Mouse (Mus musculus) G1E-ER4 (cell line): ENCODE measurements around the gene Nt5m. TPM values are rescaled to one million over a fixed set of nuclear protein-coding genes. Genes with fewer than 3 reads are reported as not detected.

ENCODE experiments used
- GATA1 ChIP-seq: IDR thresholded peaks from one replicate; pipeline ENCODE4 v1.8.0; 2012; ENCODE audit warnings: low read length, inconsistent platforms
- polyA plus RNA-seq: library from polyadenylated mRNA; stranded (reverse); fragments of >175 nt; gene quantifications from 2 replicates; pipeline ENCODE4 v1.2.3, GENCODE M21; 2012

Nt5m gene
- polyA plus RNA-seq, 1 experiment: 13.7 TPM

GRCm38 (mm10) chr11:59814936-59815335, 24.3 kb upstream of the Nt5m start:
- no peak for TF ChIP-seq GATA1

- TF ChIP-seq GATA1: no peak
Observed at GRCm38 (mm10) chr11:59815482-59816065, 23.7 kb upstream of the Nt5m start.

DNA sequence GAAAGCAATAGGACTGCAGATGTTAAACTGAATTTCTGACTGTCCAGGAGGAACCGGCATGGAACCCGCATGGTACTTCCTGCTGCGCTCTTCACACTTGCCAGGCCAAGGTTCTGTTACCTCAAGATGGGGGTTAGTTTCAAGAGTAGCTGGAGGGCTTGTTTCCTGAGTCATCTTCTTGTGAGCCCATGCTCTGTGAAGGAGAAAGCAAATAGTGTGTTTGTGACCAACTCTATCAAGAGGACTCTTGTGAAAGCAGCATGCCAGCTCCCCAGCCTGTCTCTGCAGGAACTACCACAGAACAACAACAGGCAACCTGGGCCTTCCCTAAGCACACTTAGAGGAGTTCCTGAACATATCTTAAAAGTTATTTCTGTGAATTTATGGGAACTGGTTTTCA, 21.3 kb upstream of the Nt5m start:
- no peak for TF ChIP-seq GATA1

- no peak for TF ChIP-seq GATA1
Observed at GRCm38 (mm10) chr11:59821625-59822024, 17.6 kb upstream of the Nt5m start.

DNA sequence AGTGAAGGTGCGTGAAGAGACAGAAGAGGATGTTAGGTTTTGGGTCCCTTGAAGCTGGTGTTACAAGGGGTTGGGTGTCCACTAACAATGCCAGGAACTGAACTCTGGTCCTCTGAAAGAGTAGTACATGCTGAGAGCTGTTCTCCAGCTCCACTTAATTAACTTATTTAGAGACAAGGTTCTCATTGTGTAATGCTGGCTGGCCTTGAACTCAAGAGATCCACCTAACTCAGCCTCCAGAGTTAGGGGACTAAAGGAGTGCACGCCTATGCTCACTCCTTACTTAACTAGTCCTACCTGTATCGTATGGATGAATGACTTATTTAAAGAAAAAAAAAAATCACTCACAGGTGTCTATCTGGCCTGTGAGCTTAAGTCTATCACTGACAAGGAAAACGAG, 821 bp upstream of the Nt5m start:
- TF ChIP-seq GATA1: no peak

DNA sequence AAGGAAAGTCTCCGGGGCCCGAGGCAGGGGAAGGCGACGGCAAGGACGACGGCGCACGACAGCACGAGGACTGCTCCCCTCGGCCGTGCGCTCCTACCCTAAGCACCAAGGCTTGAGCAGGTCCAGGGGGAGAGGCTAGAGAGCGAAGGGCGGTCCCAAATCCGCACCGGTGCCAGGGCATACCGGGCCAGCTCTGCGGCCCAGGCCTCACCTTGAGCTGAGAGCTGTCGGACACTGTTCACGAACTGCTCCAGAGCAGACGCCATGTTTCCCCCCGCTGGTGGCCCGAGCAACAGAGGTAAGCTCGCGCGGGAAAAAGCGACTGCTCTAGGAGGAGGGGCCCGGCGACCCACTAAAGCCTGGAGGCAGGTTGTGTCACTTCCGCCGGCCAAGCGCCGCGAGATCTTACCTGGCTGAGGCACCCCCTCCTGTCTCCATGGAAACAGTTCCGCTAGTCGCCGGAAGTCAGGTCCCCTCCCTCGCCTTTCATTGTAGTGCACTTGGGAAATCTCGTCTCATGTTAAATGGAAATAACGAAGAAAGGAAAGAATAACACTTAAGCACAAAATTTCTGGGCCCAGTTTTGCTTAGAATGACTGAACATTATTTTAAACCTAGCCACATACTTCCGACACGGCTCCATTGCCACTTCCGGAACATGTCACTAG, 346 bp downstream of the Nt5m start, which contains the start of gene Cops3:
TSS of gene Cops3 (minus strand) at position 380 of the 668 bp plus-strand sequence.
- no peak for TF ChIP-seq GATA1

GRCm38 (mm10) chr11:59846311-59846710, 7.1 kb downstream of the Nt5m start:
- TF ChIP-seq GATA1: no peak

DNA sequence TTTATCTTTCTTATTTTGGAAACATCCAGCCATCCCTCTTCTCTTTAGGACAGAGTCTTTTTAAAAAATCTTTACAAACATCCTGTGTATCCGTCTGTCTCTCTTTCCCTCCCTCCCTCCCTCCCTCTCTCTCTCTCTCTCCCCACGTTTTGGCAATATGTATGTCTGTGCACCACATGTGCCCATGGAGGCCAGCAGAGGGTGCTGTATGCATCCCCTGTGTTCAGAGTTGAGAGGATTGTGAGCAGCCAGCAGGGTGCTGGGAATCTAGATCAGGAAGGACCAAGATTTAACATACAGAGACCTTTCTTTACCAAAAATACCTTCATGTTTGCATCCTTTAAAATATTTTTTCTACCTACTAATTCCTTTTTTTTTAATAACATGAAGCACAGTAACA, 7.9 kb downstream of the Nt5m start:
- no peak for TF ChIP-seq GATA1

GRCm38 (mm10) chr11:59847891-59848884, 8.9 kb downstream of the Nt5m start:
- TF ChIP-seq GATA1: no peak

DNA sequence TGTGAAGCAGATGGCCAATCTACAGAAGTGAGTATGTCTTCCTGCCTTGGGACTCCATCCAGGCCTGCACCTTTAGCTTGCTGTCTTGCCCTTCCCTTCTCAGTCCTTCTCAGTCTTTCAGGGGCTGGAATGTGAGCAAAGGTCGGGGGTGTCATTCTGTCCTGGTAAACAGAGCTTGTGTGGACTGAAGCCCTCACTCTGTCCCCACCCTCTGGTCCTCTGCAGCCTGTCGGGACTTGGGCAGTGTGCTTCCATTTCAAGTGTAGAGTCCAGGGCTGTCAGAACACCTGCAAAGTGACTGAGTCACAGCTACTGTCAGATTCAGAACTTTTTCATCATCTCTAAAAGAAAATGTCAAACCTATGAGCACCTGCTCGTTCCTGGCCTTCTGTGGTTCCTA, 13.6 kb downstream of the Nt5m start:
- no peak for TF ChIP-seq GATA1

DNA sequence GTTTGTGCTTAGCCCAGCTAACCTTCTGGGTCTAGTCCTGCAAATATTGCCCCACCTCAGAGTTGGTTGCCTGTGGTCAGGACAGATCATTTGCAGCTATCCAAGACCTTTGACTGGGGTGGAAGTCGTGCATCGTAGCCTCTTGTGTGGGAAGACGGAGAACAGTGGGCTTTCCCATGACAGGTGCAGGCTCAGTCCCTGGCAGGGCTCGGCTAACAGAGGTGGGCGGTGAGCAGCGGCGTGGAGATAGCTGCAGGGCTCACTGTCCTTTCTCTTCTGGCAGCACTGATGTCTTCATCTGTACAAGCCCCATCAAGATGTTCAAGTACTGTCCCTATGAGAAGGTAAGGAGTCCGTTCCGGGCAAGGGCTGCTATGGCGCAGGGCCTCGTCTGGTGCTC, 21.2 kb downstream of the Nt5m start:
- no peak for TF ChIP-seq GATA1

GRCm38 (mm10) chr11:59864316-59864715, 25.1 kb downstream of the Nt5m start:
- no peak for TF ChIP-seq GATA1

DNA sequence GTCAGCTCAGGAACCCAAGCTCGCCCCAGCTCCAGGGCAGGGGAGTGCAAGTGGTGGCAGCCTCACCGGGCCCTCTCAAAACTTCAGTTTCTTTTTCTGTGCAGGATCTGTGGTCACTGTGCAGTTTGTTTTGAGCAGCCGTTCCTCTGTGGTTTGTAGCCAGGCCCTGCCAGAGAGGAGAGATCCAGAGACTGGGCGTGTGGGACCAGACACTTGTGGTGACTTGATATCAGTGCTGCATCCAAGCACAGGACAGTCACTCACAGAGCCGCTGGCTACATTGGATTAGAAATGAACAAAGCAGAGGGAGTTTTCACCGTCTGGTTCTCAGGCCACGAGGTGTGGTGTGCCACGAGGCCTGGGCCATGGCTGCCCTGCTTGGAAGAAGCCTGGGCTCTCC, 32.9 kb downstream of the Nt5m start:
- TF ChIP-seq GATA1: no peak

- no peak for TF ChIP-seq GATA1
Observed at GRCm38 (mm10) chr11:59880031-59880430, 40.8 kb downstream of the Nt5m start.

DNA sequence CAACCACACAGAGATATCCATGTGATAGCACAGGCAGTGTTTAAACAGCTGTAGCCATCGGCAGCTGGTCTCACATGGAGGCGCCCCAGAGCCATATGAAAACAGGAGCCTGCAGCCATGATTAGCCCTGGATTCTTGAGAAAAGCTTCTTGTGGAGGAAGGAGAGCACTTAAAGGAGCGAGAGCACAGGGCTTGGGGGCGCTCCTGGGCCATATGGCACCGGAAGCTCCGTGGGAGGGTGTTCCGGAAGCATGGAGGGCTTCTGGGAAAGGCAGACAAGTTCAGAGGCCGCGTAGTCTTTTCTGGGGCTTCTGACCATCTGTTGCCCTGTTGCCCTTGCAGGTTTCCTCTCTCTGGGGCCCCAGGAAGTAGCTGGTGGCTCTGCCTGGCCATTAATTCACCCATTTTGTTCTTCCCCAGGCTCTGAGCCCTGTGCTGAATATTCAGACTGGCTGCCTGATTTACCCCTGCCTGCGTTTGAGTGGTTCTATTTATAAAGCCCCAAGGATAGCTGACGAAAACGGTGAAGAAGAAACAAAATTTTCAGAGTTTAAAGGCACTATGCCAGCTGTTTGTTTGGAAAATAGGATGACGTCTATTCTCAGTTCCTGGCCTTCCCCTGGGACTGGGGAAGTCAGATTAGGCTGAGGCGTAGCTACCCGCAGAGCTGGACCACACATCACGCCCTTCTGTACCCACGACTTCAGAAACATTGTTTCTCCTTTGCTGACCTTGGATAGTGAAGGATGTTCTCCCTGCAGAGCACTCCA, 46.2 kb downstream of the Nt5m start:
- TF ChIP-seq GATA1: no peak
